In the genomic region with DNA sequence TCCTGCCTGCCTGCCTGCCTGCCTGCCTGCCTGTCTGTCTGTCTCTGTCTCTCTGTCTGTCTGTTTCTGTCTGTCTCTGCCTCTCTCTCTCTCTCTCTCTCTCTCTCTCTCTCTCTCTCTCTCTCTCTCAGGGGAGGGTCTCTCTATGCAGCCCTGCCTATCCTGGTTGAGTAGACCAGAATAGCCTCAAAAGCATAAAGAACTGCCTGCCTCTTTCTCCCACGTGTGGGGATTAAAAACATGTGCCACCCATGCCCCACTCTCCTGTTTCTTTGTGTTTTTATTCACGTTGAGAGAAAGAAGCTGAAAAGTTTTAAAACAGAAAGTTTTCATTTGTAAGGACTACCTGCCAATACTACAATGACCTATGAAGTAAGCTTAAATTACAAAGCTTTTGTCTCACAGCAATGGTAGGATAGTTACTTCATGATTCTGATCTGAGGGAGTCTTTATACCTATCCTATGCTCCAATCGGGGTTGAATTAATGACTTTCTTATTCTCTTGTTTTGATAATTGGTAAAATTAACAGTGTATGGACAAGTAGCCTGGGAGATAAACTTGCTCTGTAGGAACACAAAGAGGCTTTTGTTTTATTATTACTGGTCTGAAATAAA, we compare ENCODE assay signal across 16 mouse cellular contexts.
"Had no signal": no experiment of that assay in that cellular context is flagged by ENCODE, and none has a peak within 500 bp of the region (broad histone marks: within the 10 kb centered on the region; RNA-seq: fewer than 3 reads in every experiment).

No protein-coding gene starts in this region.

- ATAC-seq: liver, postnatal 0 days had no signal

- DNase-seq: kidney, postnatal 10 days; kidney, postnatal 4 days; liver; liver, embryonic 13.5 days; liver, postnatal 0 days; lung, postnatal 14 days; midbrain, embryonic 14.5 days; right cerebral cortex, postnatal 25 days; thymus, postnatal 4 days had no signal

- H3K36me3 ChIP-seq: limb, embryonic 12.5 days; liver, embryonic 13.5 days; lung, embryonic 15.5 days; neural tube, embryonic 12.5 days had no signal

- H3K27me3 ChIP-seq: limb, embryonic 12.5 days; liver, embryonic 13.5 days; lung, embryonic 15.5 days; megakaryocyte, embryonic 14.5 days; neural tube, embryonic 12.5 days had no signal

- H3K27ac ChIP-seq: layer of hippocampus, adult 2 months; limb, embryonic 12.5 days; liver, embryonic 13.5 days; lung, embryonic 15.5 days; macrophage; neural tube, embryonic 12.5 days; stomach, postnatal 0 days had no signal

- H3K9ac ChIP-seq: limb, embryonic 12.5 days; liver, embryonic 13.5 days; liver, postnatal 0 days; lung, embryonic 15.5 days; neural tube, embryonic 12.5 days had no signal

- H3K4me2 ChIP-seq: limb, embryonic 12.5 days; liver, embryonic 13.5 days; lung, embryonic 15.5 days; neural tube, embryonic 12.5 days had no signal

- H3K9me3 ChIP-seq: limb, embryonic 12.5 days; liver, embryonic 13.5 days; lung, embryonic 15.5 days; megakaryocyte, embryonic 14.5 days; neural tube, embryonic 12.5 days had no signal

- H3K4me3 ChIP-seq: layer of hippocampus, adult 2 months; limb, embryonic 12.5 days; liver, embryonic 13.5 days; lung, embryonic 15.5 days; megakaryocyte, embryonic 14.5 days; neural tube, embryonic 12.5 days had no signal

- H3K4me1 ChIP-seq: limb, embryonic 12.5 days; liver, embryonic 13.5 days; lung, embryonic 15.5 days; megakaryocyte, embryonic 14.5 days; neural tube, embryonic 12.5 days had no signal
